22 mouse cellular contexts compared by ENCODE assay signal in the genomic region with DNA sequence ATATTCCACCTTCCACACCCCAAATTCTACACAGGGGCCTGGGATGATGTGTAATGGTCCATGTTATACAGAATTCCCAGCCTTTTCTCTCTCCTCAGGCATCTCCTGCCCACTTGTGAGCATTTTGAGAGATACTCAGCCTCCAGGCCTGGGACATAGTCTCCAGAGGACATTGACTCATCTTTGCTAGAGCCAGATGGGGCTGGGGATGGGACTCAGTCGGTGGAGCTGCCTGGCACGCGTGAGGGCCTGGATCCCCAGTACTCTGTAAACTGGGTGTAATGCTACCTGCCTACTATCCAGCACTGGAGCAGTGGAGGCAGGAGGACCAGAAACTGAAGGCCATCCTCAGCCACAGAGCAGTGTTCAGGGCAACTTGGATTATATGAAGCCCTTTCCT. TPM values are rescaled to one million over a fixed set of nuclear protein-coding genes. Genes with fewer than 3 reads are reported as not detected.
"Had no signal": no experiment of that assay in that cellular context is flagged by ENCODE, and none has a peak within 500 bp of the region (broad histone marks: within the 10 kb centered on the region; RNA-seq: fewer than 3 reads in every experiment).

No protein-coding gene starts in this region.

- H3K4me3 ChIP-seq: left cerebral cortex, adult 2 months; limb, embryonic 10.5 days; midbrain, embryonic 10.5 days; myocyte; neural tube, embryonic 15.5 days had no signal

- H3K9ac ChIP-seq: liver, embryonic 14.5 days; neural tube, embryonic 15.5 days had no signal

- H3K27me3 ChIP-seq: neural tube, embryonic 15.5 days had no signal

- H3K4me2 ChIP-seq: neural tube, embryonic 15.5 days had no signal

- H3K9me3 ChIP-seq: limb, embryonic 10.5 days; midbrain, embryonic 10.5 days; neural tube, embryonic 15.5 days had no signal

- H3K27ac ChIP-seq: left cerebral cortex, adult 2 months; limb, embryonic 10.5 days; liver, embryonic 14.5 days; midbrain, embryonic 10.5 days; neural tube, embryonic 15.5 days had no signal

- ATAC-seq: lung, postnatal 0 days had no signal

- DNase-seq: kidney, adult 11 months; kidney, adult 9 months; kidney, postnatal 10 days; kidney, postnatal 4 days; lung, adult 2 months; lung, postnatal 4 days; midbrain, embryonic 14.5 days; right cerebral cortex, postnatal 4 days; thymus, adult 18-20 months; thymus, postnatal 14 days had no signal

RNA-seq across cellular contexts. Expression of a gene that starts 31.7 kb away (rescaled TPM):
- total RNA-seq: layer of hippocampus, adult 8-10 months; layer of hippocampus, postnatal 25 days; left cerebral cortex, adult 2 months; left cerebral cortex, postnatal 14 days had no signal
- polyA plus RNA-seq: limb, embryonic 10.5 days; limb, embryonic 14.5 days; liver, embryonic 14.5 days; lung, adult 2 months; lung, postnatal 0 days; midbrain, embryonic 10.5 days; midbrain, embryonic 14.5 days; myocyte; neural tube, embryonic 11.5 days; neural tube, embryonic 15.5 days had no signal
